Mouse (Mus musculus) induced T-regulatory cell, adult 2 months (primary cell): ENCODE data around the gene Hsd17b3.
"Not testable (repeated sequence)": the region's sequence is repeated elsewhere in the genome, so short reads cannot be mapped to it uniquely, and the experiment has no call there.

Experiments
- DNase-seq: peaks from one replicate; pipeline ENCODE4 v3.0.0-alpha.2; 2012; ENCODE audit warnings: low read depth

Hsd17b3 gene

GRCm38 (mm10) chr13:64081012-64081919 is 7.8 kb downstream of the Hsd17b3 start:
- DNase-seq = no peak

GRCm38 (mm10) chr13:64077591-64077990 is 11.4 kb downstream of the Hsd17b3 start:
- peak; percentile 22 for DNase-seq

DNA sequence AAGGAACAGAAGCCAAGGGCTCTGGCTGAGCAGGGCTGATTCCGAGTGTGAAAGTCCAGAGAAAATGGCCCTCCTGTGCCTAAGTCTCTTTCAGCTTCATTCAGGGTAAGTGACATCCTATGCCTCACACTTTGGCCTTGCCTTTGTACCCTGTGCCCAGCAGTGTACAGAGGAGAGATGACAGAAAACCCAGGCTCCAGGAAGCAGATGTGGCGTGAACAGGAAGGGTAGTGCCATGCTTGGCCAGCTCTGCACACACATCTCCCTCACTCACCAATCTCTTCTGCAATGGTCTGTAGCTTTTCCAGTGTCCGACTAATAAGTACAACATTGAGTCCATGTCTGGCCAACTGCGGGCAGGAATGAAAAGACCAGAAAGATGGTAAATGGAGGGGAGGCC is 13.0 kb downstream of the Hsd17b3 start:
- DNase-seq = no peak

DNA sequence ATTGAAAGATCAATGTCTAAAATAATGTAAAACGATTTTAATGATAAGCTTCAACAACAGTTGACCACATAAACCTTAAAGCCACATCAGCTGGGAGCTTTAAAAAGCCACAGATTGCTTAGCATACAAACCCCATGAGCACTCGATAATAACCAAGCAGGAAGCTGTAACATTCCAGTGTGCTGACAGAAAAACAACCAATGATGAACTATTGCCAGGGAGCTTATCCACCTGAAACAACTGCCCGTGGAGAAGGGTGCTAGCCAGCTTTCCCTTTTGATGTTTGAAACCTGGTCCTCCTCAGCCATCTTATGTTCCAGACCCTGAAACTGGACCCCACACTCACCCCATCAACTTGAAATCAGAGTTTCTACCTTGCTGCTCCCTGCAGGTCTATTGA is 22.4 kb downstream of the Hsd17b3 start:
- DNase-seq = no peak

DNA sequence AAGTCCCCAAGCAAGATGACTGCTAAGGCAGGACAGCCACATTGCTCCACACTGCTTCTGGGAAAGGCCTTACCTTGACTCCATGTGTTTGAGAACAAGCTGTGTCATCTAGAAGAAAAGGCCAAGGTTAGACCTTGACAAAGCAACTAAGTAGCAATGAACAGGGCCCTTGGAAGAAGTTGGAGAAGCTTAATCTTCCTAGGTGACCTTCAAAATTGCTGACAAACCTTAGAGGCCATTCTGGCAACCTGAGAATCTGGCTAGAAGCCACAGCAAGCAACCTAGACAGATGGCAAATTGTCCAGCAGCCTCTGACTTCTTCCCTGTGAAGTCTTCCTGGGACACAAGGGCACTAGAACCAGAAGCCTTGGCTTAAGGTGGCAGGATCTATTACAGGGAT is 24.8 kb downstream of the Hsd17b3 start:
- no peak for DNase-seq

GRCm38 (mm10) chr13:64060935-64061506 is 28.0 kb downstream of the Hsd17b3 start:
- DNase-seq = no peak

GRCm38 (mm10) chr13:64053959-64054358 is 35.1 kb downstream of the Hsd17b3 start:
- DNase-seq = no peak

DNA sequence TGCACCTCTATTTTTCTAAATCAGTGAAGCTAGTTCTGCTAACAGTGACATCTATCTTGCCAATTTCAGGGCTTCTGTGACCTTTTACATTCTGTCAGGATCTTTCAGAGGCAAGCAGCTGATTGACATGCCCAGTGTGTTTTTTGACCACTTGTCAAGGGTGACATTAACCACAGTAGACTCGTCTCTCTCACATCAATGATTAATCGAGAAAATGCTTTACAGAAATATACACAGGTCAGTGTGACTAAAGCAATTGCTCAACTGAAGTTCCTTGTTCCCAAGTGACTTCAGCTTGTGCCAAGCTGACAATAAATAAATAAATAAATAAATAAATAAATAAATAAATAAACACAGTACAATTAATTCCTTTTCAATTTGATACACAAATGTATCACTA is 36.7 kb downstream of the Hsd17b3 start:
- DNase-seq = not testable (repeated sequence)

- no peak for DNase-seq
Measured at GRCm38 (mm10) chr13:64050895-64051294, 38.1 kb downstream of the Hsd17b3 start.

- no peak for DNase-seq
Measured at GRCm38 (mm10) chr13:64049535-64049934, 39.5 kb downstream of the Hsd17b3 start.

GRCm38 (mm10) chr13:64048467-64048866 is 40.6 kb downstream of the Hsd17b3 start:
- DNase-seq = no peak

DNA sequence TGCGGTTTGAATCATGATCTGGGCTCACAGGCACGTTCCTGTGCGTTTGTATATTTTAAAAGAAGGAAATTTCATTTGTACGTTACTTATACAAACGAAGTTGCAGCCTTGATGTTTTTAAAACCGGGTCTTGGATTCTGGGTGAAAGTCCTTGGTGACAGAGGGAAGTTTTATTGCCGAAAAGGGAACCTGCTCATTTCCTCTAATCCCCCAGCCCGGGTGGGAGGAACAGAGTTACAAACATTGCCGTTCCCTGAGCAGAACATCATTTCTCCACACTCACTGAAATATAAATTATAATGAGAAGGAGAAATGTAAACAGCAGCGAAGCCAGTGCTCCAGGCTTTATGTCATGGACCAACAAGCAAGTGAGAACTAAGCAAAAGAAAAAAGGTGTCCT is 49.1 kb downstream of the Hsd17b3 start:
- no peak for DNase-seq

- DNase-seq = peak; percentile 27
Measured at GRCm38 (mm10) chr13:64038114-64038513, 50.9 kb downstream of the Hsd17b3 start.

DNA sequence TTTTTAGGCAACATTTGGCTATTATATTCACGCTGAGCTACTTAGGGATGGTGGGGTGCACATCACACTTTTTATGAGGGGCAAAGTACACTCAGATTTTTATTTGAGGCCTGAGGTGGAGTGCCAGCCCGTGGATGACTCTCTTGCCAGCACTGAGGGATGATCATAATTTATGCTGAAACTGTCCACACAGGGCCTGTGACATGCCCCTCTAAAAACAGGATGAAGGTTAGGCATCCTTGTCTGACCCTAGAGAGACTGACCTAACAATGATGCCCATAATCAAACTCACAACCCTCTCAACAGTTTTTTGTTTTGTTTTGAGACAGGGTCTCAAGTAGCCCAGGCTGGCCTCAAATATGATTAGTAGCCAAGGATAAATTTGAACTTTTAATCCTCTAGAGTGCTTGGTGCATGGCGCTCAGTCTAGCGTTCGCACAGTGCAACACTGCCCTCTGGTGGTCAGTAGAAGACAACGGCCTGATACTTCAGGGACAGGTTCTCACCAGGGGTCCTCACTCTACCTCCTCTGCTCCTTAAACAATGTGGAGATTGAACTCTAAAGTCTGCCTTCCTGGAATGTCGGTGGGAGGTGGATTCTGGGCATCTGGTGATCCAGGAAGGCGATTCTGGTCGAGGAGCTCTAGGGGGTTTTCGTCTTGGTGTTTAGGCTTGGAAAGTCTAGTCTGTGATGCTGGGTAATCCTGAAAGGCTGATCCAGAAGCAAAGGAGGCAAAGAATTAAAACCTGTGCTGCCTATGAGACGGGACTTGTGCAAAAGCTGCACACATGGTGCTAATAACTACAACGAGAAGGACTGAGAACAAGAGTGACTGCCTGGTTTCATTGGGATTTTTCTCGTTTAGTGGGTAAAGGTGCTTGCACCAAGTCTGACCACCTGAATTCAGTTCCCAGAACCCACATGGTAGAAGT is 52.7 kb downstream of the Hsd17b3 start:
- peak; percentile 82 for DNase-seq

DNA sequence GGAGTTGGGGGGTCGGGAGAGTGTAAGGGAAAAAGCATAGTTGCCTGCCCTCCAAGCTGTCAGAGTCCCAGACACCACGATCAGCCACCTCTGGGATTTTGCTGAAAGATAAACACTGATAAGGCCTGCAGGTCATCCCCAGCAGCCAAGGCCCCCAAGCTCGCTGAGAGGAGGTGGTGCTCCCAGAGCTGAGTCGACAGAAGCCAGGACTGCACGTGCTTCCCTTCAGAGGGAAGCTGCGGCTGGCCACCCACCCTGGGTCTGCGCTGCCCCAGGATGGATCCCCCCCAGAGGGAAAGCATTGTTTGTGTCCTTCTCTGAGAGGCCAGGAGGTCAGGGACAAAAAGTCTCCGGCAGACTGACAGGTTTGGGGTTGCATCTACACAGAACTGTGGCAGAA is 54.0 kb downstream of the Hsd17b3 start:
- DNase-seq = no peak

DNA sequence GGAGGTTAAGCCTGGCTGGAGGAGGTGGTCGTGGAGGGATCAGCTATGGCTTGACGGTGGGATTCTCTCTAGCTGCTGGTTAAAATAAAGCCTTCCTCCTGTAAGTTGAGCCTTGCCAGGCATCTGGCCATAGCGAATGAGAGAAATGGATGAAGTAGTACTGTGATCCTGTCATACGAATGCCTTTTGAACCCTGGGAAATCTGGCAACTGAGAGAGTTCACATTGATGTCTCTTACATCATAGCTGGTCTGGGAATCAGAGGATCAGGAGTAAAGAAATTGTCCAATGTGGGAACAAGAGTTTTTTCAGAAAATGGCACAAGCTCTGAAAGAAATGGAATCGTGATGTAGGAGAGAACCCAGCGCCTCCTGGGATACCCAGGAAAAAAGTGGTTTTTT is 55.1 kb downstream of the Hsd17b3 start:
- DNase-seq = no peak

- no peak for DNase-seq
Measured at GRCm38 (mm10) chr13:64033181-64033580, 55.8 kb downstream of the Hsd17b3 start.

- no peak for DNase-seq
Measured at GRCm38 (mm10) chr13:64031254-64031653, 57.8 kb downstream of the Hsd17b3 start.

GRCm38 (mm10) chr13:64030792-64031191 is 58.2 kb downstream of the Hsd17b3 start:
- DNase-seq = no peak

DNA sequence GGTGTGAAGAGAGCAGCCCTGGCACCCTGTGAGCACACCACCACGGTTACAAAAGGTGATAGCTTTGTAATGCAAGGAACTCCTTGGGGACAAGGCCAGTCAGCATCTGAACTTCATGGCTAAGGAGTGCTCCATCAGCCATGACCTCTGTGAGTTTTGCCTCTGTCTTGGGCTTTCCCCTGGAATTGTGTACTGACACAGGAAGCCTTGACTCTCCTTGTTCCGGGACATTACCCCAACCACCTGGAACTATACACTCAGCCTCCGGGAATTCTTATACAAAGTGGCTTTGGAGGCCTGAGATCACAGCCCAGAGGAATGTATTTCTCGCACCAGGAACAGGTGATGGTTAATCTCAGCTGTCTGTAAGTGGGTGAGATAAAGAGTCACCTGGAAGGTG is 64.2 kb downstream of the Hsd17b3 start:
- no peak for DNase-seq

DNA sequence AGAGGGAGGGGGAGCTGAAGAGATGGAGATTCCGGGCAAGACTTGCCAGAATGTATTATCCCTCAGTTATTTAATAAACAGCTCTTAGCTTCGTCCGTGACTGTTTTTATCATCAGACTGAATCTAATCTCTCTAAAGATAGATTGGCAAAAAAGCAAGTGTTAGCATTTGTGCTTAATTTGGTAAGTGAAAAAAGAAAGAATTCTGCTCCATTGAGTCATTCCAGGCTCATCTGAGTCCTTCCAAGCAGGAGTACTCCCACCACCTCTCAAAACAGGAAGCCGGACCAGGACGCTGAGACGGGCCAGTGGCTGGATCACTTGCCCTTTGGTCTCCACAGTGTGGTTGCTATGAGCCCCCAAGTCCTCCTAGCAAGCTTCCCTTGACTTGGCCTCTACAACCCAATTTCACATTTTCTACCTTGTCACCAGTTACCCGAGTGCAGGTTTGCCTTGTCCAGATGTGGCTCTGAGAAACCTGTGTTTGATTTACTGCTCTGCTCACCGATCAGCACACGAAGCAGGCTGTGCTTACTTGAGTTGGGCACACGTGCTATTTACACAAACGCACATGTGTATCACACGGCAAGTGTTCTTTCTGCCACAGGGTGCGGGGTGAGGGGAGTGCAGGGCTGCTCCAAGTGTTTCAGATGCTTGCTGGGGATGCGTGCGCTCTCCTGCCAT is 66.1 kb downstream of the Hsd17b3 start:
- DNase-seq = no peak

GRCm38 (mm10) chr13:64020902-64021311 is 68.1 kb downstream of the Hsd17b3 start:
- no peak for DNase-seq
